15 mouse cellular contexts compared by ENCODE assay signal in the genomic region with DNA sequence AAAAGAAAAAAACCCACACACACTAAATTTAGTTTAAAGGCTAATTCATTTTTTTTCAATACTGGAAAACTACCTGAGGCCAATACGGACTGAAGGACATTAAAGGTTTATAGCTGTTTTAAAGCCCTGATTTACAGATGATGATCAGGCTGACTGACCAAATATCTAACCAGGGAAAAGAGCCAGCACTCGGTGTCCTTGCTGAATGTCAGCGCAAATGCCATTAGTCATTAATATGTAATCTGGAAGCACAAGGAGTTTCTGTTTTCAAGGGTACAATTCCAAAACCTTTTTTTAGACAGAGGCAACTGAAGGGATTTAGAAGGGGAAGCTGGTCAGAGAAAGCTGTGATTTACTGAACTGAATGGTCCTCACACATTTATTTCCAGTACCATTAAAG. TPM values are rescaled to one million over a fixed set of nuclear protein-coding genes. Genes with fewer than 3 reads are reported as not detected.
DNase-seq lines count a peak whose midpoint lies in the region; TF ChIP-seq lines count a peak whose summit lies in the region.
"Had no signal": no experiment of that assay in that cellular context is flagged by ENCODE, and none has a peak within 500 bp of the region (broad histone marks: within the 10 kb centered on the region; RNA-seq: fewer than 3 reads in every experiment).

No protein-coding gene starts in this region.

- no peaks in the 10 kb centered on the region for H3K79me2 ChIP-seq in heart, adult 2 months (replicated peaks; ENCODE audit: control insufficient read depth, insufficient read depth, low read length)

- H3K4me3 ChIP-seq in heart, adult 2 months = no peak overlapping the region
- H3K4me3 ChIP-seq: embryonic facial prominence, embryonic 13.5 days; forebrain, embryonic 10.5 days; left cerebral cortex, adult 2 months; limb, embryonic 12.5 days; neural tube, embryonic 12.5 days had no signal

- no peaks in the 10 kb centered on the region for H3K4me1 ChIP-seq in heart, adult 2 months (ENCODE audit: control insufficient read depth, insufficient read depth, low read length)
- H3K4me1 ChIP-seq: embryonic facial prominence, embryonic 13.5 days; forebrain, embryonic 10.5 days; limb, embryonic 12.5 days; neural tube, embryonic 12.5 days had no signal

- H3K27ac ChIP-seq in heart, adult 2 months = peak overlapping the region; percentile 71
- H3K27ac ChIP-seq: embryonic facial prominence, embryonic 13.5 days; forebrain, embryonic 10.5 days; left cerebral cortex, adult 2 months; limb, embryonic 12.5 days; neural tube, embryonic 12.5 days had no signal

- DNase-seq in heart, adult 2 months = peak in 1 of 2 experiments; percentile 21
- no peak for DNase-seq in heart, postnatal 14 days
- DNase-seq in kidney, adult 8-10 months = peak; percentile 83 to 85
- DNase-seq in kidney, postnatal 10 days = no peak
- peak; percentile 12 for DNase-seq in brain, adult 2 months (ENCODE audit: low read depth, low spot score)
- peak; percentile 72 for DNase-seq in skeletal muscle tissue, adult 2 months (ENCODE audit: low read depth, low spot score)
- no peak for DNase-seq in frontal cortex, postnatal 36 days (ENCODE audit: low spot score in 2 of 2)
- DNase-seq: cerebellum, adult 11-12 months; lung, postnatal 14 days; right cerebral cortex, postnatal 14 days had no signal

- no peak overlapping the region for H3K9ac ChIP-seq in heart, adult 2 months (ENCODE audit: low read depth, low read length)
- H3K9ac ChIP-seq: embryonic facial prominence, embryonic 13.5 days; limb, embryonic 12.5 days; neural tube, embryonic 12.5 days had no signal

- H3K27me3 ChIP-seq in heart, adult 2 months (ENCODE audit: control insufficient read depth, insufficient read depth, low read length) = no peaks in the 10 kb centered on the region
- H3K27me3 ChIP-seq: embryonic facial prominence, embryonic 13.5 days; limb, embryonic 12.5 days; neural tube, embryonic 12.5 days had no signal

- 67% methylated on average over 3 of the region's 3 CpGs for WGBS in heart, adult 2 months

- H3K36me3 ChIP-seq in heart, adult 2 months (ENCODE audit: control insufficient read depth, insufficient read depth, low read length) = peaks cover 2% of the 10 kb centered on the region; the same call in 1 of the 2 replicates

- no peak for TF ChIP-seq POLR2A in heart, adult 2 months (IDR thresholded peaks at IDR 0.05; ENCODE audit: insufficient read depth, low read depth, low read length)

- no peak for TF ChIP-seq CTCF in heart, adult 2 months (IDR thresholded peaks at IDR 0.05)

- intact Hi-C loops in heart, adult 2 months (cut with DNase I) = no loop called here
- intact Hi-C loops in heart, postnatal 14 days (cut with DNase I) = no loop called here

- TF ChIP-seq EP300 in heart, adult 2 months (IDR thresholded peaks at IDR 0.05; ENCODE audit: insufficient read depth, low read depth, low read length) = no peak

RNA-seq across cellular contexts. Expression of a gene that starts 11.3 kb away (rescaled TPM):
- total RNA-seq in heart, adult 2 months (2021) = 10 to 100 TPM; 12.2 to 13.4 TPM
- 1.5 and 6.6 TPM in 2 replicates for polyA plus RNA-seq in heart, adult 2 months (2012; rRNA removed)
- 10 to 100 TPM in 1 of 2 experiments, 1 to 10 TPM in 1; 9.9 to 11.8 TPM for total RNA-seq in heart, postnatal 14 days (2021)

RNA-seq across cellular contexts. Expression of a gene that starts 24.0 kb away (rescaled TPM):
- 10 to 100 TPM; 20.6 to 27.7 TPM for total RNA-seq in heart, adult 2 months (2021)
- polyA plus RNA-seq in heart, adult 2 months (2012; rRNA removed) = 7.9 and 9.8 TPM in 2 replicates
- total RNA-seq in heart, postnatal 14 days (2021) = 10 to 100 TPM; 24.7 to 29.0 TPM

RNA-seq across cellular contexts. Expression of a gene that starts 34.7 kb away (rescaled TPM):
- 10 to 100 TPM; 15.4 to 16.2 TPM for total RNA-seq in heart, adult 2 months (2021)
- 8.2 and 14.3 TPM in 2 replicates for polyA plus RNA-seq in heart, adult 2 months (2012; rRNA removed)
- 10 to 100 TPM; 17.8 to 18.9 TPM for total RNA-seq in heart, postnatal 14 days (2021)

Comparison
In these comparisons a context has a peak if more than half of its experiments do, and no peak if none do; other contexts are left out.
1. DNase-seq: peak in kidney, adult 8-10 months (2 of 2), brain, adult 2 months (single experiment) and skeletal muscle tissue, adult 2 months (single experiment); none in heart, postnatal 14 days (0 of 2), kidney, postnatal 10 days (single experiment) and frontal cortex, postnatal 36 days (0 of 2).